Mouse (Mus musculus) urinary bladder, adult 18-20 months (tissue): ENCODE data around the gene Set.

ENCODE experiments used
- DNase-seq, 2 experiments: peaks; one replicate each; pipeline ENCODE4 v3.0.0; 2022; ENCODE audit warnings: low spot score in 2 of 2, mixed read lengths in 2 of 2

The Set gene

GRCm38 (mm10) chr2:30061215-30062166 is 4.3 kb downstream of the Set start:
- peak; percentile 30 to 53 for DNase-seq

- DNase-seq = peak; percentile 52 to 73
Measured at GRCm38 (mm10) chr2:30062249-30063093, 5.3 kb downstream of the Set start.

- no peak for DNase-seq
Measured at GRCm38 (mm10) chr2:30063235-30063634, 6.1 kb downstream of the Set start.

- no peak for DNase-seq
Measured at GRCm38 (mm10) chr2:30063791-30064190, 6.6 kb downstream of the Set start.

- no peak for DNase-seq
Measured at GRCm38 (mm10) chr2:30064298-30064697, 7.1 kb downstream of the Set start.

GRCm38 (mm10) chr2:30066046-30066901 is 9.1 kb downstream of the Set start:
- peak; percentile 81 to 93 for DNase-seq

GRCm38 (mm10) chr2:30067031-30067888 is 10.1 kb downstream of the Set start:
- peak in 1 of 2 experiments; percentile 52 for DNase-seq

- DNase-seq = no peak
Measured at GRCm38 (mm10) chr2:30067962-30068361, 10.8 kb downstream of the Set start.

- no peak for DNase-seq
Measured at GRCm38 (mm10) chr2:30072875-30073274, 15.7 kb downstream of the Set start.

GRCm38 (mm10) chr2:30073285-30073684 is 16.1 kb downstream of the Set start:
- no peak for DNase-seq

- no peak for DNase-seq
Measured at GRCm38 (mm10) chr2:30075625-30076024, 18.4 kb downstream of the Set start.

GRCm38 (mm10) chr2:30076439-30076838 is 19.3 kb downstream of the Set start:
- DNase-seq = no peak

- DNase-seq = no peak
Measured at GRCm38 (mm10) chr2:30076959-30077358, 19.8 kb downstream of the Set start.

- DNase-seq = peak; percentile 78 to 81
Measured at GRCm38 (mm10) chr2:30077502-30078348, 20.5 kb downstream of the Set start, which contains the start of gene Pkn3. TSS of gene Pkn3 (plus strand) at chr2:30077684.

- no peak for DNase-seq
Measured at GRCm38 (mm10) chr2:30078349-30078712, 21.2 kb downstream of the Set start.

GRCm38 (mm10) chr2:30078760-30079159 is 21.6 kb downstream of the Set start:
- DNase-seq = no peak

- DNase-seq = no peak
Measured at GRCm38 (mm10) chr2:30080181-30080800, 23.1 kb downstream of the Set start.

GRCm38 (mm10) chr2:30084113-30084512 is 26.9 kb downstream of the Set start:
- no peak for DNase-seq

GRCm38 (mm10) chr2:30084632-30085031 is 27.5 kb downstream of the Set start:
- DNase-seq = no peak
